ENCODE assay signal across 9 mouse cellular contexts in the genomic region with DNA sequence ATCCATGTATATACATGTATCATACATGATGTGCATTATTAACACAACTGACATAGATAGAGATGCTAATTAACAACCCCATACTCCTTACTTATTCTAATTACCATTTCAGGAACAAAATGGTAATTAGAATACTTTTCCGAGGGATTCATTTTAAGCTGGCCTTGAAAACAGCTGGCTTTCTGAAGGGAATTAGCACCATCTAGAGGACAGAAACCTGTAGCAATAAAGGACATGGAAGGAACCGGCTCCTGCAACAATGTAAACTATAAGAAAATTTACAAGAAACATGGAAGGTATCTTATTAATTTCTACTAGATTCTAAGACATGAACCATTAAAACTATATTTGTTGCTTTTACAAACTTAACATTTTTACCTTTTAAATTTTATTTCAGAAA. TPM values are rescaled to one million over a fixed set of nuclear protein-coding genes. Genes with fewer than 3 reads are reported as not detected.
DNase-seq lines count a peak whose midpoint lies in the region; ATAC-seq and TF ChIP-seq lines count a peak whose summit lies in the region.
"Had no signal": no experiment of that assay in that cellular context is flagged by ENCODE, and none has a peak within 500 bp of the region (broad histone marks: within the 10 kb centered on the region; RNA-seq: fewer than 3 reads in every experiment).

No protein-coding gene starts in this region.

- H3K27me3 ChIP-seq in kidney, postnatal 0 days (ENCODE audit: insufficient read depth, low read length) = no peaks in the 10 kb centered on the region
- H3K27me3 ChIP-seq in CH12.LX (replicated peaks) = no peaks in the 10 kb centered on the region
- no peaks in the 10 kb centered on the region for H3K27me3 ChIP-seq in embryonic facial prominence, embryonic 14.5 days (replicated peaks; ENCODE audit: control insufficient read depth, insufficient read depth, low read length)
- H3K27me3 ChIP-seq: lung, embryonic 15.5 days had no signal

- H3K9me3 ChIP-seq in kidney, postnatal 0 days (replicated peaks; ENCODE audit: low read length) = no peaks in the 10 kb centered on the region
- H3K9me3 ChIP-seq in CH12.LX (replicated peaks; ENCODE audit: low read length) = no peaks in the 10 kb centered on the region
- no peaks in the 10 kb centered on the region for H3K9me3 ChIP-seq in embryonic facial prominence, embryonic 14.5 days (ENCODE audit: control insufficient read depth, low read length)
- H3K9me3 ChIP-seq: lung, embryonic 15.5 days had no signal

- peak; percentile 21 for DNase-seq in adrenal gland, postnatal 14 days
- DNase-seq in adrenal gland, adult 18-20 months (ENCODE audit: low spot score in 2 of 2) = no peak
- DNase-seq in kidney, postnatal 0 days (ENCODE audit: low spot score) = peak; percentile 90
- DNase-seq in kidney, postnatal 4 days = no peak
- DNase-seq in CH12.LX (ENCODE audit: extremely low read depth) = peak; percentile 43
- DNase-seq in embryonic facial prominence, embryonic 14.5 days (ENCODE audit: low spot score) = peak; percentile 84
- DNase-seq in adrenal gland, postnatal 25 days = no peak
- no peak for DNase-seq in spleen, postnatal 36 days (ENCODE audit: low spot score in 2 of 2)

- peak; percentile 86 for TF ChIP-seq CTCF in kidney, postnatal 0 days (IDR thresholded peaks at IDR 0.05; ENCODE audit: low read depth)
- peak in 1 of 2 experiments; percentile 86; a peak in 3 of 4 replicates for TF ChIP-seq CTCF in CH12.LX (conservative IDR thresholded peaks at IDR 0.05 in 1 of 2, IDR thresholded peaks at IDR 0.05 in 1 of 2; ENCODE audit: low read depth in 2 of 2, low read length in 2 of 2)

- H3K27ac ChIP-seq in kidney, postnatal 0 days = no peak overlapping the region
- H3K27ac ChIP-seq in CH12.LX (ENCODE audit: insufficient read depth, low read depth) = no peak overlapping the region
- H3K27ac ChIP-seq in embryonic facial prominence, embryonic 14.5 days (replicated peaks; ENCODE audit: low read depth, low read length) = no peak overlapping the region
- H3K27ac ChIP-seq: lung, embryonic 15.5 days had no signal

- dilution Hi-C loops in CH12.LX (cut with MboI; ENCODE audit: extremely low pct_ligation_motif_present, extremely low pct_unique_long_range_greater_than_20kb, low sequenced_read_pairs) = no loop called here

- H3K4me1 ChIP-seq in kidney, postnatal 0 days (replicated peaks; ENCODE audit: insufficient read depth, low read length) = no peaks in the 10 kb centered on the region
- no peaks in the 10 kb centered on the region for H3K4me1 ChIP-seq in CH12.LX (ENCODE audit: control insufficient read depth in 1 of 2, insufficient read depth in 2 of 2)
- no peaks in the 10 kb centered on the region for H3K4me1 ChIP-seq in embryonic facial prominence, embryonic 14.5 days (ENCODE audit: control insufficient read depth, insufficient read depth, low read length)
- H3K4me1 ChIP-seq: lung, embryonic 15.5 days had no signal

- in situ Hi-C loops in CH12.LX (cut with MboI; ENCODE audit: low pct_ligation_motif_present, low pct_unique_long_range_greater_than_20kb, low sequenced_read_pairs) = loop anchor here (5.0 to 25.0 kb wide), 3 partner anchors 146 to 651 kb away; a partner anchor contains a TSS

- H3K36me3 ChIP-seq in kidney, postnatal 0 days (ENCODE audit: insufficient read depth, low read length) = 0 out of 2 replicates have a peak, but pooled peaks cover 2% of the 10 kb centered on the region
- peaks cover 0 to 2% of the 10 kb centered on the region in 2 experiments for H3K36me3 ChIP-seq in CH12.LX (replicated peaks in 1 of 2; ENCODE audit: control insufficient read depth in 1 of 2, insufficient read depth in 1 of 2, low read length in 1 of 2)
- H3K36me3 ChIP-seq in embryonic facial prominence, embryonic 14.5 days (ENCODE audit: control insufficient read depth, insufficient read depth, low read length) = no peaks in the 10 kb centered on the region
- H3K36me3 ChIP-seq: lung, embryonic 15.5 days had no signal

- no peak for TF ChIP-seq POLR2A in CH12.LX (IDR thresholded peaks at IDR 0.05; ENCODE audit: low read depth, low read length)

- 3% methylated on average over 2 of the region's 2 CpGs for WGBS in kidney, postnatal 0 days
- 7% methylated on average over 2 of the region's 2 CpGs for WGBS in embryonic facial prominence, embryonic 14.5 days

- no peak overlapping the region for H3K9ac ChIP-seq in kidney, postnatal 0 days (ENCODE audit: low read depth, low read length)
- H3K9ac ChIP-seq in CH12.LX (ENCODE audit: insufficient read depth, low read depth) = no peak overlapping the region
- H3K9ac ChIP-seq in embryonic facial prominence, embryonic 14.5 days (ENCODE audit: low read depth, low read length) = no peak overlapping the region
- H3K9ac ChIP-seq: lung, embryonic 15.5 days had no signal

- TF ChIP-seq RAD21 in CH12.LX (IDR thresholded peaks at IDR 0.05; ENCODE audit: low read depth, low read length) = peak; percentile 93

- no peak overlapping the region for H3K4me3 ChIP-seq in kidney, postnatal 0 days (replicated peaks; ENCODE audit: low read depth, low read length)
- no peak overlapping the region for H3K4me3 ChIP-seq in CH12.LX (replicated peaks in 1 of 3; ENCODE audit: low read depth in 2 of 3, low read length in 2 of 3, poor library complexity in 1 of 3)
- H3K4me3 ChIP-seq in embryonic facial prominence, embryonic 14.5 days (ENCODE audit: low read depth, low read length) = no peak overlapping the region
- H3K4me3 ChIP-seq: lung, embryonic 15.5 days had no signal

- no peak overlapping the region for H3K4me2 ChIP-seq in kidney, postnatal 0 days (ENCODE audit: low read length)
- H3K4me2 ChIP-seq in CH12.LX (ENCODE audit: insufficient read depth, low read depth, poor library complexity, severe bottlenecking) = no peak overlapping the region
- H3K4me2 ChIP-seq in embryonic facial prominence, embryonic 14.5 days (ENCODE audit: low read depth, low read length) = no peak overlapping the region
- H3K4me2 ChIP-seq: lung, embryonic 15.5 days had no signal

- H3K79me2 ChIP-seq in CH12.LX (replicated peaks; ENCODE audit: control insufficient read depth, extremely low read depth, insufficient read depth, poor library complexity, severe bottlenecking) = no peaks in the 10 kb centered on the region

- TF ChIP-seq EP300 in CH12.LX (IDR thresholded peaks at IDR 0.05; ENCODE audit: low read length) = no peak

- no peak for ATAC-seq in kidney, postnatal 0 days (replicated peaks; ENCODE audit: low FRiP score, low read depth)
- ATAC-seq in embryonic facial prominence, embryonic 14.5 days (ENCODE audit: low read depth) = no peak

TF ChIP-seq in CH12.LX, 34 proteins besides CTCF, POLR2A, EP300 and RAD21:
- peak; percentile 36; the same call in 1 of the 2 replicates for TF ChIP-seq ZC3H11A (IDR thresholded peaks at IDR 0.05; ENCODE audit: low read depth, low read length)
- no peak for TF ChIP-seq MAZ (IDR thresholded peaks at IDR 0.05; ENCODE audit: low read depth, low read length)
- TF ChIP-seq ZMIZ1 (IDR thresholded peaks at IDR 0.05; ENCODE audit: low read depth, low read length) = no peak
- no peak for TF ChIP-seq MEF2A (IDR thresholded peaks at IDR 0.05; ENCODE audit: borderline replicate concordance, low read depth, low read length)
- no peak for TF ChIP-seq CHD1 (IDR thresholded peaks at IDR 0.05; ENCODE audit: low read depth, low read length)
- no peak for TF ChIP-seq E2F4 (IDR thresholded peaks at IDR 0.05; ENCODE audit: insufficient replicate concordance, low read depth, low read length)
- TF ChIP-seq JUND (conservative IDR thresholded peaks at IDR 0.05; ENCODE audit: low read depth, low read length) = 0 out of 2 replicates have a peak, but pooled peaks have one; percentile 33
- TF ChIP-seq SMC3 (IDR thresholded peaks at IDR 0.05; ENCODE audit: low read depth, low read length) = peak; percentile 69
- TF ChIP-seq ZNF384 (IDR thresholded peaks at IDR 0.05; ENCODE audit: low read depth, low read length) = no peak
- TF ChIP-seq TCF12 (IDR thresholded peaks at IDR 0.05; ENCODE audit: low read depth, low read length) = no peak
- TF ChIP-seq USF2 (conservative IDR thresholded peaks at IDR 0.05; ENCODE audit: low read depth, low read length) = no peak
TF ChIP-seq in CH12.LX: peak in this region for 3.

RNA-seq across cellular contexts. Expression of a gene that starts 7.5 kb away (rescaled TPM):
- 3.7 and 3.8 TPM in 2 replicates for total RNA-seq in adrenal gland, postnatal 14 days (2021)
- total RNA-seq in adrenal gland, adult 18-20 months (2021) = 1 to 10 TPM; 8.0 to 9.6 TPM
- polyA plus RNA-seq in kidney, postnatal 0 days (2015; fragmentation: Nextera tagmentation; extraction: Ambion mirVana) = 10.9 and 11.7 TPM in 2 replicates
- total RNA-seq in CH12.LX (2012; rRNA removed) (0.46 and 0.93 TPM in 2 replicates), CH12.LX (2014; rRNA removed) (0.68 and 0.92 TPM in 2 replicates)
- 0.23 and 0.91 TPM in 2 replicates for polyA plus RNA-seq in CH12.LX (2012; ENCODE audit: insufficient read length, low read depth)
- 11.0 and 11.7 TPM in 2 replicates for polyA plus RNA-seq in embryonic facial prominence, embryonic 14.5 days (2014; fragmentation: Nextera tagmentation; extraction: Ambion mirVana)
- 3.1 and 4.5 TPM in 2 replicates for total RNA-seq in adrenal gland, postnatal 25 days (2021)

RNA-seq across cellular contexts. Expression of a gene that starts 9.0 kb away (rescaled TPM):
- total RNA-seq in adrenal gland, postnatal 14 days (2021) = 0.30 TPM in 1 of 2 replicates, not detected in the other
- under 1 TPM; 0.22 to 0.23 TPM for total RNA-seq in adrenal gland, adult 18-20 months (2021)
- polyA plus RNA-seq in kidney, postnatal 0 days (2015; fragmentation: Nextera tagmentation; extraction: Ambion mirVana) = 0.29 and 0.40 TPM in 2 replicates
- total RNA-seq in CH12.LX (2012; rRNA removed) (not detected in 2 replicates), CH12.LX (2014; rRNA removed) (not detected in 2 replicates)
- not detected in 2 replicates for polyA plus RNA-seq in CH12.LX (2012; ENCODE audit: insufficient read length, low read depth)
- 0.25 and 0.58 TPM in 2 replicates for polyA plus RNA-seq in embryonic facial prominence, embryonic 14.5 days (2014; fragmentation: Nextera tagmentation; extraction: Ambion mirVana)
- total RNA-seq in adrenal gland, postnatal 25 days (2021) = 0.33 and 0.43 TPM in 2 replicates

RNA-seq across cellular contexts. Expression of a gene that starts 46.7 kb away (rescaled TPM):
- total RNA-seq in adrenal gland, postnatal 14 days (2021) = 7.9 and 8.0 TPM in 2 replicates
- 1 to 10 TPM; 2.7 to 6.6 TPM for total RNA-seq in adrenal gland, adult 18-20 months (2021)
- polyA plus RNA-seq in kidney, postnatal 0 days (2015; fragmentation: Nextera tagmentation; extraction: Ambion mirVana) = 23.1 and 25.6 TPM in 2 replicates
- total RNA-seq in CH12.LX (2012; rRNA removed) (0.34 and 0.89 TPM in 2 replicates), CH12.LX (2014; rRNA removed) (0.07 TPM in 1 of 2 replicates, not detected in the other)
- 0.10 and 0.53 TPM in 2 replicates for polyA plus RNA-seq in CH12.LX (2012; ENCODE audit: insufficient read length, low read depth)
- polyA plus RNA-seq in embryonic facial prominence, embryonic 14.5 days (2014; fragmentation: Nextera tagmentation; extraction: Ambion mirVana) = 3.8 and 4.4 TPM in 2 replicates
- total RNA-seq in adrenal gland, postnatal 25 days (2021) = 5.7 and 13.6 TPM in 2 replicates

Comparison
In these comparisons a context has a peak if more than half of its experiments do, and no peak if none do; other contexts are left out.
1. DNase-seq: peak in adrenal gland, postnatal 14 days (single experiment), kidney, postnatal 0 days (single experiment), CH12.LX (single experiment) and embryonic facial prominence, embryonic 14.5 days (single experiment); none in adrenal gland, adult 18-20 months (0 of 2), kidney, postnatal 4 days (0 of 2), adrenal gland, postnatal 25 days (single experiment) and spleen, postnatal 36 days (0 of 2).